Mouse (Mus musculus) c-Kit-positive CD71-negative TER-119-negative erythroid progenitor cells, embryonic 14.5 days (primary cell): ENCODE results near the gene Slc25a35.
"Not testable (repeated sequence)": the region's sequence is repeated elsewhere in the genome, so short reads cannot be mapped to it uniquely, and the experiment has no call there.

Experiments used
- DNase-seq: peaks from one replicate; pipeline ENCODE4 v3.0.0-alpha.2; 2013; ENCODE audit warnings: low read depth

Slc25a35 gene

DNA sequence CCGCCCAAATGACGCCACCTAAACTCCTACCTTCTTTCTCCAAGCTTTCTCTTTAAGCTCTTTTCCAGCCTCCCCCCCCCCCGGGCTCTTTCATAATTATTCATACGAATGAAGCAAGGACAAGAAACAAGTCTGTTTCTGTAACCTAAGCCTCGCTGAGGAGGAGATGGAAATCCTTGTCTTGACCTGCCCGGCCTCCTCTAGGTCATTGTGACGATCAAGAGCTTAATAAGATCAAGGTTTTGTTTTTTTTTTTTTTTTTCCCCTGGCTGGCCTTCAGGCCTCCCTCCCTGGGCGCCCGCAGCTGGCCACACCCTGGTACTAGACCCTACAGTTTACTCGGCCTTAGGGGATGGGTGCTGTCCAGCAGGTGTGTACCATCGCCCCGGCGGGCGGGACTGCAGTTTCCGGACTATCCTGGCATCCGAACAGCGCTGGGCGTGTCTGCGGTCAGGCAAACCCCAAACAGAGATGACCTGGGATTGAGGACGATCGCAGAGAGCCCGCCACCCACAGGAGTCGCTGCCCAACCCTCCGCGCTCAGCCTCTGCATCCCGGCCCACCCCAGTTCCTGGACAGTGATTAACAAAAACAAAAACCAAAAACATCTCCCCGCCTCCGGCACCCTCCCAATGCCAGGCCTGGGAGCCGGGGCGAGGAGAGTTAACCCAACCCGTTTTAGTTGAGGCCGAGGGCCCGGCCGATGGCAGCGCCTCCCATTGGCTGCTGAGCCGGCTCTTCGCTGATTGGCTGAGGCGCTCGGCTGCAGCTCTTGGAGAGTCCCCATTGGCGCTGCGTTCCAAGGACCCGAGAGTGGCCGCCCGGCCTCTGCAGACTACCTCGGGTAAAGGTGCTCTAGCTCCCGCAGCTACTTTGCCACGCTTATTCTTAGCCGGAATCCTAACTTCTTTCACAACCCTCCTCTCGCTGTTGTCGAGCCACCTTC, at the start of gene Slc25a35:
TSS of gene Slc25a35 (plus strand) at position 795 of the 946 bp plus-strand sequence.
- peak; percentile 79 for DNase-seq

DNA sequence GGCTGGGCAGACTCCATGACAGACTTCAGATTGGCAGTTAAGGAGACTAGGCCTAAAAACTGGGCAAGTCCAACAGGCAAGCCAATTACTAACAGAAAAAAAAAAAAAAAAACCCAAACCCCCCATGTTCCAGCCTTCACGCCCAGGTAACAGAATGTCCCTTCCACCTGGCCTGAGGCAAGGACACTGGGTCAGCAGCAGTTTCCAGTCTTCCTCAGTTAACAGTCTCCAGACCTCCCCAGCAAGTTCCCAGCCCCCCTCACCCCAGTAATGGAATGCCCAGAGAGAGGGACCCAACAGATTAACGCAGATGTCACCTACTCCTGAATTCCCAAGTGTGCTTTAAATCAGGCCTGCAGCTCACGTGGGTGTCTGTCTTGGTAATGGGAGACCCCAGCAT, 44.7 kb upstream of the Slc25a35 start:
- no peak for DNase-seq

DNA sequence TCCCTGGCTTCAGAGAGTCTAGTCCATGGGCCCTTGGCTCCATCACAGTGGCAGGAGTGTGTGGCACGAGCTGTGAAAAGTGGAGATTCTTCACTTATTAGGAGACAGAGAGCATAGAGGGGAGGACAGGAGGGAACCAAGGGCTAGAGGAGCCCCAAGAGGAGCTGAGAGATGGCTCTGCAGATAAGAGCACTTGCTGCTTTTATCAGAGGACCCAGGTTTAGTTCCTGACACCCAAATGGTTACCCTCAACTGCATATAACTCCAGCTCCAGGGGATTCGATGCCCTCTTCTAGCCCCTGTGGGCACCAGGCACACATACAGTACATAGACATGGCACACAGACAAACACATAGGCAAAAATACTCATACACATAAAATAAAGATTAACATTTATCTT, 43.2 kb upstream of the Slc25a35 start:
- no peak for DNase-seq

- no peak for DNase-seq
Observed at GRCm38 (mm10) chr11:68926981-68927380, 41.0 kb upstream of the Slc25a35 start, which contains the start of gene Odf4. Gene Odf4, minus strand, starts transcription at chr11:68927081.

DNA sequence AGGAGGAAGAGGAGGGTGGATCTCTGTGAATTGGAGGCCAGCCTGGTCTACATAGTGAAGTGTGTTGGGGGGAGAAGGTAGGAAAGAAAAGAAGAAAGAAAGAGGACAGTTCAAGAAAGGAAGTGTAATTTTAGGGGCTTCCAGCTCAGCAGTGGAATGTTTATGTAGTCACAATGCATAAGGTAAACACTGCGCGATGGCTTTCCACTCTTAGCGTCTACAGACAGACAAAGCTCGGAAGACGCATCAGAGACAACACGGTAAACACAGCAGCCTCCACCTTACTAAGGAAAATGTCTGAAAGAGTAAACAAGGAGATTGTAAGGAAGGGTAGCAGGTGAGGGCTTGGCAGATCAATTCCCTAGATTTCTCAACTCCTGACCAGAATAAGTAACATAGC, 38.0 kb upstream of the Slc25a35 start:
- no peak for DNase-seq

- no peak for DNase-seq
Observed at GRCm38 (mm10) chr11:68933885-68934507, 33.9 kb upstream of the Slc25a35 start.

- DNase-seq = not testable (repeated sequence)
Observed at GRCm38 (mm10) chr11:68936951-68937350, 31.0 kb upstream of the Slc25a35 start.

DNA sequence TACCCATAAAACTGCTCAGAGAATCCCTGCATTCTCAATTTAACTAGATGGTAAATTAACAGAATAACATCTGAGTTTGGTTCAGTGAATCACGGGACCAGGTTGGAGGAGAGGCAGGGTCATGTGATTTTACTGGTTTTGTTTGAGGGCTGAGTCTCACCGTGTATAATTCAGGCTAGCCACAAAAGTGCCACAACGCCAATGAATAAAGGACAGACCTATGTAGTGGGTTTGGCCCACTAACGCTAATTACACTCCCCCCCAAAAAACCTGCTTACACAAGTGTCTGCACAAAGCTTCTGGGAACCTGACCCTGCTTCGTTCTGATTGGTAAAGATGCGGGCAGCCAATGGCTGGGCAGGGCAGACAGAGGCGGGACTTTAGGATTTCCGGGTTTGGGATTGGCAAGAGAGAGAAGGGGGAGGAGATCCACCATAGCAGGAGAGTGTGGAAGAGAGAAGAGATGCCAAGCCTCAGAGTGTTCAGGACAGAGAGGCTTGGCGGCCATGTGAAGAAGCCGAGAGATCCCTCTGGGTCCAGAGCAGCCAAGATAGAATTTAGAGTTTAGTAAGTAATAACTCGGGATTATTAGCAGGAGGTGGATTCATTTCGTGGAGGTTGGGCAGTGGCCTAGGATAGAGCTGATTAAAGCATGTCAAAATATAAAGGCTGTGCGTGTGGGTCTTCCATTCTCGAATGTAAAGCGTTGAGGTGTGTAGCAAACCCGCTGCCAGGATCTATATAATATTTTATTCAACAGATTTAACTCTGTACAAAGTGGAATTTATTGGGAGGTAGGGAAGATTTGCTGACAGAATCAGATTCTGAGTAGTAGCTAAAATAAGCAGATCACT, 28.3 kb upstream of the Slc25a35 start:
- peak; percentile 78 for DNase-seq

- no peak for DNase-seq
Observed at GRCm38 (mm10) chr11:68940516-68940915, 27.4 kb upstream of the Slc25a35 start.

DNA sequence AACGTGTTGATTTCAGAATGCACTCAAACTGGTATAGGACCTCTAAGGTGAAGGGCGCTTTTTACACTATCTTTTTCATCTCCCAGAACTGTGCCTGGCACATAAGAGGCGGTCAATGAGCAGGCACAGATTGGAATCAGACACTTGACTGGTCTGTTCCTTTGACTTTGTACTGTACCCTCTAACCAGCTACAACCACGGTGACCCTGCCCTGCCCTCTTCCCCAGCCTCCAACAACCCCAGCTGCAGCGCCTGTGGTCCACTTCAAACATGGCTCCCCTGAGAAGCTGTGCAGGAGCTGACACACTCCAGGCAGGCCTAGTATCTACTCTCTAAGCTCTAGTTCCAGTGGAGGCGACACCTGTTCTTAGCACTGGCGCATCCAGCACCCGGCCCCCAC, 25.2 kb upstream of the Slc25a35 start:
- DNase-seq = no peak

DNA sequence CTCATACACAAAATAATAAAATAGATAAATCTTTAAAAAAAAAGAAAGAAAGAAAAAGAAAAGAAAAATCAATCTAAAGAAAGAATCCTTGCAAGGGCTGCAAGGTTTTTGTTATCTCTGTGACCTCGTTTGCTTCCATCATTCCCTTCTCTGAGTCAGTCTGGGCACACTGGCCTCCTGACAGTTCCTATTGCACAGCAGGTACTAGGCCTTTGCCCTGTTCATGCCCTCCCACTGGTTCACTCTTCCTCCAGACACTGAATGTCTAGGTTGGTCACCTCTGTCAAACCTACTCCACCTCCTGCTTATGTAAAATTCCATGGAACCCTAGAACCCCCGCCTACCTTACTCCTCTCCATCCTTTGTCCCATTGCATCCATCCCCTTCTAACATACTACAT, 22.7 kb upstream of the Slc25a35 start:
- DNase-seq = no peak

GRCm38 (mm10) chr11:68946001-68946400, 21.9 kb upstream of the Slc25a35 start:
- DNase-seq = no peak

GRCm38 (mm10) chr11:68946806-68947440, 21.0 kb upstream of the Slc25a35 start:
- DNase-seq = no peak

DNA sequence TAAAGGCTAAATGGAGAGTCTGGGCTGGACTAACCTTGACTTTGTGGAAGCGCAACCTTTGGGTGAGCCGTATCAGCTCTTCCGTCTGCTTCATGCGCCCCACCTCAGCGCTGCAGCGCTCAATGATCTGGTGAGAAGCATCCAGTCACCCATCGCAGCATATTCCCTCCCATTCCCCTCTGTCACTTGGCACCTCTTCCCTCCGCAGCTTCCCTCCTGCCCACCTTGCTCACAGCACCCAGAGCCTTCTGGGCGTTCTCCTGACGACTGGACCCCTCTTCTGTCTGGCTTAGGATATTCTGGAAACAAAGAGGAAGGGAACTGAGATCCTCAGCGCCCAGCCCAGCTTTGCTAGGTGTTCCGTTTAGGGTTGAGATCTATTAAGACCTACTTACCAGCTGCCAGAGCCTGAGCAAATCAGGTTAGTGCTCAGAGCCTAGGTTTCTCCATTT, 20.4 kb upstream of the Slc25a35 start:
- DNase-seq = no peak

- DNase-seq = no peak
Observed at GRCm38 (mm10) chr11:68953903-68954302, 14.0 kb upstream of the Slc25a35 start.

DNA sequence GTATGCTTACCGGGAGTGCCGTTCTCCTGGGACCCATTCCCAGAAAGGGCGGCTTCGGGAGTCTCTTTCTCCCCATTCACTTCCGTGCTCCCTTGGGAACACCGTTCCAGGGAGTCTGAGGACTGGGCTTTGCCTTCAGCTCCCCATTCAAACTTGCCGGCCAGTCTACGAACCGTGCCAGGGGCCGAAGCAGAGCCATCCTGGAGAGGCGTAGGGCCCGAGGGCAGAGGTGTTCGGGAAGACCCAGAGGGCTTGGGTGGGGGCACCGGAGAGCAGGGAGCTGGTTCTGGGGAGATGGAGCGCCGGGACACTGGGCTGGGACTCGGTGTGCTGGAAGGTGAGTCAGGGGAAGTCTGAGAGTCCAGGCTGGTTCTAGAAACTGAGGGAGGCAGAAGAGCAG, 13.5 kb upstream of the Slc25a35 start:
- no peak for DNase-seq

- DNase-seq = no peak
Observed at GRCm38 (mm10) chr11:68955473-68955872, 12.5 kb upstream of the Slc25a35 start.

DNA sequence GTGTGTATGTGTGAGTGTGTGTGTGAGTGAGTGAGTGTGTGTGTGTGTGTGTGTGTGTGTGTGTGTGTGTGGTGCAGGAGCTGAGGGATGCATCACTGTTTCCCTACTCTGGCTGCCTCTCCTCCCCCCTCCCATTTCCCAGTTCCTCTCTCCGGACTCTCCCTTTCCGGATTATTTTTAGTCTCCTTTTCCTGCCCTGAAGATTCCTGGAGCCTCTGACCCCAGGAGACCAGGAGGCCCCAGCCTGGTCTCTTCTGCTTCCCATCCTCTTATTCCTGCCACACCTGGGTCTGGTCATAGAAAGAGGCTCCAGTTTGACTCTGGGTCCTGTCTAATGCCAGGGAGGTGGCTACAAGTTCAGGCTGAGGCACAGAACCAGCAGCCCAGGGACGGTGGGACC, 11.8 kb upstream of the Slc25a35 start:
- DNase-seq = no peak

DNA sequence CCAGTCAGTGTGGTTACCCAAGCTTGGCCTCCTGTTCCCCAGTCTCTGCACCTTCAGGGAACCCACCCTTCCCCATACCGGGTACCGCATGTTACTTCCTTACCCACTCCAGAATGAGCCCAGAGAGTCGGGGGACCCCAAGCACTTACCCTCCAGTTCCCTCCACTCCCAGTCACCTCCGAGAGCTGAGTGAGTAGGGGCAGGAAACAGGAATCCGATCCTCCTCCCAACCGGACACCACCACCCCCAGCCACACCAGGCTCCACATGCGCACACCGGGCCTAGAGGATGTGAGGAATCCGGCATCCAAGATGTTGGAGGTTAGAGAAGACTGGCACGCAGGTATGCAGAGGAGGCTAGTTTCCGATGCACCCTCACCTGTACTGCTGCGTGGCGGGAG, 11.2 kb upstream of the Slc25a35 start:
- no peak for DNase-seq

GRCm38 (mm10) chr11:68957308-68957707, 10.6 kb upstream of the Slc25a35 start, which contains the start of gene Arhgef15:
Gene Arhgef15, minus strand, starts transcription at chr11:68957480.
- DNase-seq = no peak

GRCm38 (mm10) chr11:68957971-68958370, 10.0 kb upstream of the Slc25a35 start:
- DNase-seq = no peak

DNA sequence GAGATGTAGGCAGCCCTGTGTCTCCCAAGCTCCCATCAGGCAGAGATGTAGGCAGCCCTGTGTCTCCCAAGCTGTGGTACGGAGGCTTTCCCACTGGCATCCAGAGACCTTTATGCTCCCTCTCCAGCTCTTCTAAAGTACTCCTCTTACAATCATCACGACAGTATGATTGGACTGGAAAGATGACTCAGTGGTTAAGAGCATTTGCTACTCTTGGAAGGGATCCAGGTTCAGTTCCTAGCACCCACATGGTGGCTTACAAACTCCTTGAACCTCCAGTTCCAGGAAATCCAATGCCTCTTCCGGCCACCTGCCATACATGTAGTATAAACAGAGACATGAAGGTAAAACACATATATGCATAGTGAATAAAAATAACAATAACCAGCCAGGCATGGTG, 6.3 kb upstream of the Slc25a35 start:
- DNase-seq = no peak
